ENCODE assay signal across 8 mouse cellular contexts in genomic region chr17:8592427-8593277, GRCm38 (mm10). TPM values are rescaled to one million over a fixed set of nuclear protein-coding genes. Genes with fewer than 3 reads are reported as not detected.
A peak's percentile ranks its signal among the peaks of the same experiment; 100 is the strongest.
DNase-seq lines count a peak whose midpoint lies in the region; ATAC-seq and TF ChIP-seq lines count a peak whose summit lies in the region.

No protein-coding gene starts in this region.

- peak; percentile 77 for DNase-seq in Muller cell, postnatal 12 days (ENCODE audit: inconsistent ontology term)
- peak; percentile 90 to 94 for DNase-seq in cerebellum, postnatal 25 days
- DNase-seq in gastrocnemius, adult 2 months = peak; percentile 79
- peak; percentile 76 to 82 for DNase-seq in layer of hippocampus, postnatal 36 days
- DNase-seq in lung, postnatal 36 days = peak; percentile 53
- DNase-seq in right cerebral cortex, adult 18-20 months = peak; percentile 76
- peak; percentile 24 for DNase-seq in urinary bladder, postnatal 10 days (ENCODE audit: low spot score)

- no peaks in the 10 kb centered on the region for H3K27me3 ChIP-seq in hindbrain, embryonic 16.5 days (replicated peaks; ENCODE audit: control insufficient read depth, insufficient read depth, low read length)

- H3K4me1 ChIP-seq in hindbrain, embryonic 16.5 days (ENCODE audit: control insufficient read depth, insufficient read depth, low read depth, low read length) = peaks cover 2% of the 10 kb centered on the region; the same call in 1 of the 2 replicates

- peak overlapping the region; percentile 35; the same call in 1 of the 2 replicates for H3K9ac ChIP-seq in hindbrain, embryonic 16.5 days (ENCODE audit: low read depth, low read length)

- no peak overlapping the region for H3K27ac ChIP-seq in gastrocnemius, adult 2 months
- H3K27ac ChIP-seq in hindbrain, embryonic 16.5 days (ENCODE audit: low read depth, low read length) = no peak overlapping the region

- no peaks in the 10 kb centered on the region for H3K36me3 ChIP-seq in hindbrain, embryonic 16.5 days (ENCODE audit: control insufficient read depth, insufficient read depth, low read length)

- peak; percentile 87 for TF ChIP-seq CTCF in gastrocnemius, adult 2 months (IDR thresholded peaks at IDR 0.05)

- peak; percentile 90 for ATAC-seq in hindbrain, embryonic 16.5 days

- 17% methylated on average over 22 of the region's 22 CpGs for WGBS in hindbrain, embryonic 16.5 days

- H3K4me2 ChIP-seq in hindbrain, embryonic 16.5 days (ENCODE audit: low read length) = peak overlapping the region; percentile 55

- peak overlapping the region; percentile 47 for H3K4me3 ChIP-seq in gastrocnemius, adult 2 months
- H3K4me3 ChIP-seq in hindbrain, embryonic 16.5 days (ENCODE audit: low read length) = peak overlapping the region; percentile 23; the same call in 1 of the 2 replicates

- intact Hi-C loops in gastrocnemius, adult 2 months (cut with DNase I) = loop anchor here (1.0 to 5.0 kb wide), 3 partner anchors 55 to 129 kb away; no protein-coding TSS in a partner anchor

- no peaks in the 10 kb centered on the region for H3K9me3 ChIP-seq in hindbrain, embryonic 16.5 days (ENCODE audit: control insufficient read depth, low read length)

RNA-seq across cellular contexts. Expression of gene Gm17087, which starts 25.9 kb away (rescaled TPM):
- total RNA-seq in gastrocnemius, adult 2 months (2021) = not detected
- 0.14 TPM in 1 of 2 replicates, not detected in the other for polyA plus RNA-seq in hindbrain, embryonic 16.5 days (2015; fragmentation: Nextera tagmentation; extraction: Ambion mirVana)
- not detected for total RNA-seq in layer of hippocampus, postnatal 36 days (2021)

Comparison
In these comparisons a context has a peak if more than half of its experiments do, and no peak if none do; other contexts are left out.
1. DNase-seq: peak in every context shown above with its lines; median percentile 92 in cerebellum, postnatal 25 days; 79 in gastrocnemius, adult 2 months; 79 in layer of hippocampus, postnatal 36 days; 77 in Muller cell, postnatal 12 days; 76 in right cerebral cortex, adult 18-20 months; 53 in lung, postnatal 36 days; 24 in urinary bladder, postnatal 10 days.